Mouse (Mus musculus) G1E (cell line): ENCODE data around the gene Grem1. TPM values are rescaled to one million over a fixed set of nuclear protein-coding genes. Genes with fewer than 3 reads are reported as not detected.

Experiments used
- ATAC-seq: 2 replicates; pipeline ENCODE4 v1.8.0; 2016; ENCODE audit warnings: mild to moderate bottlenecking; ENCODE audit not compliant: insufficient number of reproducible peaks, poor library complexity, low FRiP score, severe bottlenecking; ENCODE audit errors: extremely low read depth
- DNase-seq: peaks from one replicate; pipeline ENCODE4 v3.0.0; 2012; ENCODE audit warnings: low spot score
- H3K27me3 ChIP-seq: 2 replicates; pipeline ENCODE4 v1.6.1; 2012; ENCODE audit warnings: mild to moderate bottlenecking, low read length, inconsistent platforms; ENCODE audit not compliant: insufficient read depth
- H3K36me3 ChIP-seq: replicated peaks from 2 replicates; pipeline ENCODE3; 2012; ENCODE audit warnings: mild to moderate bottlenecking, inconsistent platforms
- H3K4me1 ChIP-seq: 2 replicates; pipeline ENCODE4 v1.6.1; 2012; ENCODE audit warnings: low read depth, low read length, inconsistent platforms, mixed read lengths; ENCODE audit not compliant: insufficient read depth
- H3K4me3 ChIP-seq: 2 replicates; pipeline ENCODE4 v1.5.1; 2012; ENCODE audit warnings: low read depth, mild to moderate bottlenecking, inconsistent platforms, low read length, moderate library complexity, mixed read lengths
- H3K9me3 ChIP-seq: replicated peaks from 2 replicates; pipeline ENCODE4 v1.6.1; 2012; ENCODE audit warnings: inconsistent platforms
- CTCF ChIP-seq: IDR thresholded peaks from 2 replicates; pipeline ENCODE4 v1.5.1; 2012; ENCODE audit warnings: low read depth, low read length, inconsistent platforms, mixed read lengths
- GATA1 ChIP-seq: IDR thresholded peaks from 2 replicates; pipeline ENCODE4 v1.6.1; 2012; ENCODE audit warnings: borderline replicate concordance, low read length, inconsistent platforms, mixed read lengths
- GATA2 ChIP-seq: IDR thresholded peaks from 2 replicates; pipeline ENCODE4 v1.6.1; 2012; ENCODE audit warnings: low read depth, low read length, inconsistent platforms, borderline replicate concordance
- POLR2AphosphoS5 ChIP-seq: IDR thresholded peaks from 2 replicates; pipeline ENCODE4 v1.6.1; 2012; ENCODE audit warnings: low read depth, low read length, inconsistent platforms; ENCODE audit not compliant: insufficient replicate concordance
- TAL1 ChIP-seq: conservative IDR thresholded peaks from 2 replicates; pipeline ENCODE4 v1.6.1; 2012; ENCODE audit warnings: low read depth, low read length, inconsistent platforms, mixed read lengths
- polyA plus RNA-seq: library from polyadenylated mRNA; stranded (reverse); fragments of >175 nt; gene quantifications from 2 replicates; pipeline ENCODE4 v1.2.3, GENCODE M21; 2012
- total RNA-seq, 2 experiments: library from RNA; stranded (forward) in 1 of 2; stranded (reverse) in 1 of 2; fragments of 200-1000 nt in 1 of 2; fragments of >200 nt in 1 of 2; fragmentation: Nextera tagmentation in 1 of 2; gene quantifications; 2 replicates each; pipeline ENCODE4 v1.2.3; 2014 to 2017

Gene Grem1
- total and polyA plus RNA-seq, 3 experiments, result 0.05 TPM; not detected in 2

GRCm38 (mm10) chr2:113764968-113765367, 6.5 kb upstream of the Grem1 start:
- DNase-seq, result no peak
- Histone ChIP-seq H3K4me3 (no peak overlapping the region), H3K36me3 (no peaks in the 10 kb centered on the region), H3K9me3 (no peaks in the 10 kb centered on the region; the same call in 1 of the 2 replicates), H3K27me3 (no peaks in the 10 kb centered on the region), H3K4me1 (no peaks in the 10 kb centered on the region)
- no peak for ATAC-seq
- TF ChIP-seq TAL1 (no peak), GATA1 (no peak), GATA2 (no peak)

GRCm38 (mm10) chr2:113757525-113758310, 728 bp downstream of the Grem1 start:
- H3K4me3 ChIP-seq, result no peak overlapping the region; the same call in 1 of the 2 replicates
- no peaks in the 10 kb centered on the region for H3K27me3 ChIP-seq
- H3K9me3 ChIP-seq, result peaks cover 22% of the 10 kb centered on the region
- no peaks in the 10 kb centered on the region for H3K36me3 ChIP-seq
- ATAC-seq (no peak), DNase-seq (no peak)
- H3K4me1 ChIP-seq, result no peaks in the 10 kb centered on the region
- TF ChIP-seq TAL1 (no peak), POLR2AphosphoS5 (no peak), CTCF (no peak), GATA1 (no peak), GATA2 (no peak)

DNA sequence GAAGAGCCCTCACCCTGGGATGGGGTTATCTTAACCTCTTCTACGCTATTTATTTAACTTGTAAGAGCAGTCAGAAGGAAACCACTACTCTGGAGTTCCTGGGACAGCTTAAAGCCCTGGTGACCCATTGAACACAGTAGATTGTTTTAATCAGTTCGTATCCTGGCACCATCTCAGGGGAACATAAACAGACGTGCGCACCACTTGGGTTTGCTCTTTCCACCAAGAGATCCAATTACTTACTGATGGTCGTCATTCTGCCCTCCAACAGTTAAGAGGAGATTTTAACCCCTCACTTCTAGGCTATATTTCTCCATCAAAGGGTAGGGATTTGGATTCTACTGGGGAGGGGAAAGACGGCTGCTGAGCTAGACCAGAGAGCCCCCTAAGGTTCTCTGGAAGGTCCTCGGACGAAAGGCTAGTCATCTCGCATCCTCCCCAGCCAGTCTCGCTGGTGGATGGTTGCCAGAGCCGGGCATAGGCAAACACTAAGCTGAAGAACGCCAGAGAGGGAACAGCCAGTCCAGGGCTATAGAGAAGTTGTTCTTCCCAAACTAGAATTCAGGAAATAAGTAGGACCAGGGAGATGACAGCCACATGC, 1.4 kb downstream of the Grem1 start:
- TF ChIP-seq CTCF, result no peak
- TF ChIP-seq GATA2, result no peak
- TF ChIP-seq TAL1, result no peak
- H3K36me3 ChIP-seq, result no peaks in the 10 kb centered on the region
- no peaks in the 10 kb centered on the region for H3K27me3 ChIP-seq
- no peaks in the 10 kb centered on the region for H3K4me1 ChIP-seq
- H3K9me3 ChIP-seq, result peaks cover 22% of the 10 kb centered on the region
- no peak overlapping the region for H3K4me3 ChIP-seq
- ATAC-seq, result no peak
- no peak for DNase-seq

GRCm38 (mm10) chr2:113749721-113750120, 8.7 kb downstream of the Grem1 start:
- Histone ChIP-seq H3K27me3 (no peaks in the 10 kb centered on the region), H3K4me1 (no peaks in the 10 kb centered on the region), H3K9me3 (peaks cover 12% of the 10 kb centered on the region), H3K36me3 (no peaks in the 10 kb centered on the region), H3K4me3 (no peak overlapping the region)
- TF ChIP-seq TAL1 (no peak), CTCF (no peak), POLR2AphosphoS5 (no peak)
- ATAC-seq, result no peak
- DNase-seq, result no peak

DNA sequence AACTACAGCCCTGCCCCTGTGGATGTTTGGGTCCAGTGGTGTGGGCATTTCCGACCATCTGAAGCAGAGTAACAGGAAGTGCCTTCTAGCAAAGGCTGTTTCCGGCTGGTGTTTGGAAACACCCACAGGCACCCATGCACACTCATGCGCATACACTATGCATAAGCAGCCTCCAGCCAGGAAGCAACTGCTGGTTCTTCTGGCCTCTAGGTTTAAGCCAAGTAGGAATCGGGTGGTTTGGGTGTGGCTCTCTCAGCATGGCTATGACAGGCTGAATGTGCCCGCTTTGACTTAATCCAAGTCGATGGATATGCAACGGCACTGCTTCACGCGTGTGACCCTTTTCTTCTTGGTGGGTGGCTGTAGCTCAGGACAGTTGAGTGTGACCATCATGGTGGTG, 9.1 kb downstream of the Grem1 start:
- no peak for DNase-seq
- no peak for ATAC-seq
- TF ChIP-seq GATA1 (no peak), TAL1 (no peak), GATA2 (no peak), POLR2AphosphoS5 (no peak), CTCF (no peak)
- Histone ChIP-seq H3K27me3 (no peaks in the 10 kb centered on the region), H3K9me3 (peaks cover 12% of the 10 kb centered on the region), H3K4me3 (no peak overlapping the region), H3K36me3 (no peaks in the 10 kb centered on the region), H3K4me1 (no peaks in the 10 kb centered on the region)

DNA sequence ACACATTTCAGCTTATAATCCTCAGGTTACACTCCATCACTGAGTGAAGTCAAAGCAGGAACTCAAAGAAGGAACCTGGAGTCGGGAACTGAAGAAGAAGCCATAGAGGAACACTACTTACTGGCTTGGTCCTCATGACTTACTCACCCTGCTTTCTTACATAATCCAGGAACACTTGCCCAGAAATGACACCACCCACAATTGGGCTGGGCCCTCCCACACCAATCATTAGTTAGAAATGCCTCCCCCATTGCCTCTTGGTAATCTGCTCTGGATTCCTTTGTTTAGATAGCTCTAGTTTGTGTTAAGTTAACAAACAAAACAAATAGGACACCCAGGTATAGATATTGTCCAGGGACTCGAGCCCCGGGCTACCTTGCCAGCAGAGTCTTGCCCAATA, 29.9 kb downstream of the Grem1 start:
- no peaks in the 10 kb centered on the region for H3K27me3 ChIP-seq
- TF ChIP-seq POLR2AphosphoS5, result no peak
- TF ChIP-seq TAL1, result no peak
- no peak for TF ChIP-seq GATA1
- no peak for TF ChIP-seq CTCF
- no peak for TF ChIP-seq GATA2

More for the DNA sequence above, 29.9 kb downstream of the Grem1 start:
- Histone ChIP-seq H3K4me1 (no peaks in the 10 kb centered on the region), H3K4me3 (no peak overlapping the region), H3K9me3 (0 out of 2 replicates have a peak, but pooled peaks cover 6% of the 10 kb centered on the region), H3K36me3 (no peaks in the 10 kb centered on the region)
- DNase-seq (no peak), ATAC-seq (no peak)
